Mouse (Mus musculus) liver, embryonic 14.5 days (tissue): ENCODE results near the gene Ces2g. TPM values are rescaled to one million over a fixed set of nuclear protein-coding genes. Genes with fewer than 3 reads are reported as not detected.

Experiments
- ATAC-seq: fragments of 200-750 bp; cut with Nextera tagmentation; 2 replicates; pipeline ENCODE4 v1.8.0; 2017; ENCODE audit warnings: moderate number of reproducible peaks, mild to moderate bottlenecking, moderate library complexity; ENCODE audit not compliant: insufficient read depth
- DNase-seq, 3 experiments: peaks; one replicate each; pipeline ENCODE4 v3.0.0-alpha.2; 2012 to 2013; ENCODE audit warnings: low read depth in 3 of 3, low spot score in 3 of 3
- H3K27ac ChIP-seq: fragments of 300-500 bp; sonication (generic); 2 replicates; pipeline ENCODE4 v1.5.1; 2014; ENCODE audit warnings: moderate library complexity, mild to moderate bottlenecking, control low read depth, inconsistent platforms
- H3K27me3 ChIP-seq: fragments of 300-500 bp; sonication (generic); 2 replicates; pipeline ENCODE4 v1.6.1; 2014; ENCODE audit warnings: mild to moderate bottlenecking, low read length, moderate library complexity; ENCODE audit not compliant: control insufficient read depth, insufficient read depth
- H3K36me3 ChIP-seq: fragments of 300-500 bp; sonication (generic); replicated peaks from 2 replicates; pipeline ENCODE4 v1.6.1; 2014; ENCODE audit warnings: low read depth; ENCODE audit not compliant: control insufficient read depth, insufficient read depth
- H3K4me1 ChIP-seq, 2 experiments: fragments of 200-500 bp in 1 of 2; fragments of 300-500 bp in 1 of 2; sonication (generic) in 1 of 2; replicated peaks; 2 replicates each; pipeline ENCODE4 v1.6.1; 2012 to 2014; ENCODE audit warnings: antibody characterized with exemption in 1 of 2, inconsistent platforms in 1 of 2, low read length in 1 of 2; ENCODE audit not compliant: control insufficient read depth in 2 of 2, insufficient read depth in 2 of 2
- H3K4me2 ChIP-seq: fragments of 300-500 bp; sonication (generic); 2 replicates; pipeline ENCODE4 v1.6.1; 2014; ENCODE audit warnings: low read depth, mild to moderate bottlenecking, control low read depth, moderate library complexity
- H3K4me3 ChIP-seq, 2 experiments: fragments of 200-500 bp in 1 of 2; fragments of 300-500 bp in 1 of 2; sonication (generic) in 1 of 2; 2 replicates each; pipeline ENCODE4 v1.5.1; 2012 to 2014; ENCODE audit warnings: low read depth in 2 of 2, low read length in 2 of 2, mild to moderate bottlenecking in 2 of 2, control low read depth in 1 of 2, inconsistent platforms in 1 of 2, moderate library complexity in 1 of 2; ENCODE audit not compliant: insufficient read depth in 1 of 2
- H3K9ac ChIP-seq: fragments of 300-500 bp; sonication (generic); replicated peaks from 2 replicates; pipeline ENCODE4 v1.6.1; 2014; ENCODE audit warnings: mild to moderate bottlenecking, control low read depth, moderate library complexity
- H3K9me3 ChIP-seq: fragments of 300-500 bp; sonication (generic); 2 replicates; pipeline ENCODE4 v1.6.1; 2016; ENCODE audit warnings: low read length, mixed read lengths; ENCODE audit not compliant: control insufficient read depth
- CTCF ChIP-seq: IDR thresholded peaks from 2 replicates; pipeline ENCODE4 v1.5.1; 2016; ENCODE audit warnings: antibody characterized with exemption, low read depth, control low read depth
- EP300 ChIP-seq: IDR thresholded peaks from 2 replicates; pipeline ENCODE4 v1.6.1; 2016; ENCODE audit warnings: antibody characterized with exemption, low read depth
- WGBS: fragments of 180-500 bp; shearing (Covaris S2); extraction: QIAGEN DNeasy Blood & Tissue Kit; methylation state at CpG from one replicate; pipeline ENCODE4 v1.1.7; 2014; ENCODE audit not compliant: insufficient replicate concordance; 5-methylcytosine and 5-hydroxymethylcytosine counted together
- polyA plus RNA-seq, 2 experiments: library from polyadenylated mRNA; depleted of rRNA in 1 of 2; stranded (reverse) in 1 of 2; unstranded in 1 of 2; fragments of >200 nt; fragmentation: Nextera tagmentation in 1 of 2; extraction: Ambion mirVana in 1 of 2; gene quantifications; 2 replicates each; pipeline versions ENCODE4 v1.2.1 to v1.2.3; 2012 to 2014

Ces2g gene
- polyA plus RNA-seq, 2 experiments, result 19.7 to 21.3 TPM

GRCm38 (mm10) chr8:104949031-104949430 lies 12.5 kb upstream of the Ces2g start:
- H3K27ac ChIP-seq, result no peak overlapping the region
- no peak for TF ChIP-seq EP300
- TF ChIP-seq CTCF, result no peak
- no peaks in the 10 kb centered on the region for H3K9me3 ChIP-seq
- no peaks in the 10 kb centered on the region for H3K36me3 ChIP-seq
- 52% methylated on average over 5 of the region's 5 CpGs for WGBS
- DNase-seq (no peak), ATAC-seq (no peak)
- no peaks in the 10 kb centered on the region for H3K4me1 ChIP-seq
- no peak overlapping the region for H3K4me3 ChIP-seq
- no peaks in the 10 kb centered on the region for H3K27me3 ChIP-seq
- H3K9ac ChIP-seq, result no peak overlapping the region
- no peak overlapping the region for H3K4me2 ChIP-seq

DNA sequence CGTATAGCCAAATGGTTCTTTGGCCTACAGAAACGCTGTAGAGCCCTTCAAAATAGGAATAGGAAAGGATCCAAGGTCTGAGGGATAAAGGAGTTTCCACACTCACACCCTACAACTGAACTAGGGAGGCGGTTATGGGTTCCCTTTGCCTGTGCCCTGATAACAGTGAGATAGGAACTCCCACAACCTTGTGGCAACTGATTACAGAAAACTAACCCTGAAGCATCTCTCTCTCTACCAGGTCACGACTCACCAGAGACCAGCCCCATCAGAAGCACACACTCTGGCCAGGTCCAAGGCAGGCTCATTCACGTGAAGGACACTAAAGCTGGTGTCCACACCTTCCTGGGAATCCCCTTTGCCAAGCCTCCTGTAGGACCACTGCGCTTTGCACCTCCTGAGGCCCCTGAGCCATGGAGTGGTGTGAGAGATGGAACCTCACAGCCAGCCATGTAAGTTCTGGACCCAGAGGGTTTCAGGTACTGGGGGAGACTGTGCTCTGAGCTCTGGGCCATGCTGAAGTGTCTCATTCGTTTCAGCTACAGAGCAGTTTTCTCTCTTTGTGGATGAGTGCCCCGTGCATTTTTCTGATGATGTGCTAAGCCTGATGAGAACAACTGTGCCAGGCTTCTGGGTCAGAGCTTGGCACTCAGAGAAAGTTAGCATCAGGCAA lies 847 bp downstream of the Ces2g start:
- DNase-seq, result peak; percentile 76 to 79 (median 79)
- ATAC-seq, result peak; percentile 97
- peak overlapping the region; percentile 72 for H3K4me2 ChIP-seq
- H3K9ac ChIP-seq, result peak overlapping the region; percentile 88
- H3K36me3 ChIP-seq, result peaks cover 32% of the 10 kb centered on the region
- H3K4me1 ChIP-seq, result peaks cover 14 to 18% of the 10 kb centered on the region in 2 experiments
- 27% methylated on average over 8 of the region's 8 CpGs for WGBS
- H3K27ac ChIP-seq, result peak overlapping the region; percentile 93
- H3K9me3 ChIP-seq, result no peaks in the 10 kb centered on the region
- peak overlapping the region; percentile 78 to 84 for H3K4me3 ChIP-seq
- peak; percentile 97 for TF ChIP-seq EP300
- TF ChIP-seq CTCF, result no peak
- no peaks in the 10 kb centered on the region for H3K27me3 ChIP-seq

GRCm38 (mm10) chr8:104963375-104963894 lies 1.9 kb downstream of the Ces2g start:
- no peak for DNase-seq
- H3K27me3 ChIP-seq, result no peaks in the 10 kb centered on the region
- H3K4me3 ChIP-seq, result peak overlapping the region; percentile 78 to 84
- TF ChIP-seq EP300 (no peak), CTCF (no peak)
- H3K9me3 ChIP-seq, result no peaks in the 10 kb centered on the region
- peaks cover 14 to 18% of the 10 kb centered on the region in 2 experiments for H3K4me1 ChIP-seq
- ATAC-seq, result no peak
- WGBS, result 56% methylated on average over 4 of the region's 4 CpGs
- H3K4me2 ChIP-seq, result peak overlapping the region; percentile 72
- peak overlapping the region; percentile 88 for H3K9ac ChIP-seq
- H3K36me3 ChIP-seq, result peaks cover 42% of the 10 kb centered on the region
- H3K27ac ChIP-seq, result peak overlapping the region; percentile 86

DNA sequence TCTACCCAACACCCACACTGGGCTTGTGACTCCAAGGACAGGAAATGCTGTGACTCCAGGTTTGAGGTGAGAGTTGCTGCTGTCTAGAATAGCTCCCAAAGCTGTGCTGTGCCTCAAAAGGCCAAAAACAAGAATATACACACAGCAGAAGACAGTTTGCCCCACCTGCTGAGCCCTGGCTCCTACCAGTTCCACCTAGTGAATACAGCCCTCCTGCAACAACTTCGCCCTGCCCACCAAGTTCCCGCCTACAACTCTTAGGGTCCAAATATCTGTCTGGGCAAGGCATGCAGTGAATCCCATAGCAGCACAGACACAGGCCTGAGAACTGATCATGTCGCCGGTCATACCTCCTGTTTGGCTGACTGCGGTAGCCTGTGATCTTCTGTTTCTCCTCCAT lies 22.6 kb downstream of the Ces2g start:
- Histone ChIP-seq H3K36me3 (no peaks in the 10 kb centered on the region), H3K9me3 (no peaks in the 10 kb centered on the region), H3K27ac (no peak overlapping the region), H3K27me3 (no peaks in the 10 kb centered on the region), H3K4me1 (no peaks in the 10 kb centered on the region), H3K9ac (no peak overlapping the region), H3K4me3 (no peak overlapping the region), H3K4me2 (no peak overlapping the region)
- no peak for TF ChIP-seq EP300
- no peak for TF ChIP-seq CTCF
- no peak for ATAC-seq
- WGBS, result 73% methylated on average over 5 of the region's 5 CpGs
- no peak for DNase-seq

GRCm38 (mm10) chr8:104984942-104985341 lies 23.4 kb downstream of the Ces2g start:
- Histone ChIP-seq H3K9me3 (no peaks in the 10 kb centered on the region), H3K27ac (no peak overlapping the region), H3K9ac (no peak overlapping the region), H3K4me2 (no peak overlapping the region), H3K4me3 (no peak overlapping the region), H3K27me3 (no peaks in the 10 kb centered on the region), H3K4me1 (no peaks in the 10 kb centered on the region), H3K36me3 (no peaks in the 10 kb centered on the region)
- 68% methylated on average over 2 of the region's 2 CpGs for WGBS
- TF ChIP-seq CTCF, result no peak
- ATAC-seq (no peak), DNase-seq (no peak)
